Mouse (Mus musculus) intestine, postnatal 0 days (tissue): ENCODE results near the gene Ncoa1. TPM values are rescaled to one million over a fixed set of nuclear protein-coding genes. Genes with fewer than 3 reads are reported as not detected.
"Not testable (repeated sequence)": the region's sequence is repeated elsewhere in the genome, so short reads cannot be mapped to it uniquely, and the experiment has no call there.

Experiments
- ATAC-seq: fragments of 200-750 bp; cut with Nextera tagmentation; 2 replicates; pipeline ENCODE4 v1.8.0; 2017; ENCODE audit warnings: mild to moderate bottlenecking, moderate TSS enrichment, moderate library complexity
- H3K27ac ChIP-seq: fragments of 300-500 bp; sonication (generic); 2 replicates; pipeline ENCODE4 v1.5.1; 2014; ENCODE audit warnings: mild to moderate bottlenecking, low read depth, low read length, moderate library complexity
- H3K27me3 ChIP-seq: fragments of 300-500 bp; sonication (generic); replicated peaks from 2 replicates; pipeline ENCODE4 v1.6.1; 2014; ENCODE audit warnings: low read length, mixed read lengths; ENCODE audit not compliant: control insufficient read depth, insufficient read depth
- H3K36me3 ChIP-seq: fragments of 300-500 bp; sonication (generic); 2 replicates; pipeline ENCODE4 v1.6.1; 2014; ENCODE audit warnings: mild to moderate bottlenecking, moderate library complexity; ENCODE audit not compliant: control insufficient read depth, insufficient read depth
- H3K4me1 ChIP-seq: fragments of 300-500 bp; sonication (generic); replicated peaks from 2 replicates; pipeline ENCODE4 v1.6.1; 2014; ENCODE audit warnings: antibody characterized with exemption, low read length, mixed read lengths; ENCODE audit not compliant: control insufficient read depth, insufficient read depth
- H3K4me2 ChIP-seq: fragments of 300-500 bp; sonication (generic); replicated peaks from 2 replicates; pipeline ENCODE4 v1.6.1; 2014; ENCODE audit warnings: low read depth, mild to moderate bottlenecking, moderate library complexity
- H3K4me3 ChIP-seq: fragments of 300-500 bp; sonication (generic); 2 replicates; pipeline ENCODE4 v1.5.1; 2014; ENCODE audit warnings: low read depth, low read length
- H3K9ac ChIP-seq: fragments of 300-500 bp; sonication (generic); 2 replicates; pipeline ENCODE4 v1.6.1; 2014; ENCODE audit warnings: mild to moderate bottlenecking, low read depth, low read length
- H3K9me3 ChIP-seq: fragments of 300-500 bp; sonication (generic); 2 replicates; pipeline ENCODE4 v1.6.1; 2016; ENCODE audit warnings: mixed run types; ENCODE audit not compliant: control insufficient read depth
- CTCF ChIP-seq: sonication (generic); IDR thresholded peaks from 2 replicates; pipeline ENCODE4 v1.5.1; 2016; ENCODE audit warnings: low read depth, mild to moderate bottlenecking, control low read depth, antibody characterized with exemption, moderate library complexity
- WGBS: fragments of 180-500 bp; shearing (Covaris S2); extraction: QIAGEN DNeasy Blood & Tissue Kit; methylation state at CpG from one replicate; pipeline ENCODE4 v1.1.7; 2014; 5-methylcytosine and 5-hydroxymethylcytosine counted together
- polyA plus RNA-seq: library from polyadenylated mRNA; unstranded; fragments of >200 nt; fragmentation: Nextera tagmentation; extraction: Ambion mirVana; gene quantifications from 2 replicates; pipeline ENCODE4 v1.2.1, GENCODE M21; 2015

The Ncoa1 gene
- polyA plus RNA-seq, 1 experiment from 2014 or later, result 6.6 TPM

DNA sequence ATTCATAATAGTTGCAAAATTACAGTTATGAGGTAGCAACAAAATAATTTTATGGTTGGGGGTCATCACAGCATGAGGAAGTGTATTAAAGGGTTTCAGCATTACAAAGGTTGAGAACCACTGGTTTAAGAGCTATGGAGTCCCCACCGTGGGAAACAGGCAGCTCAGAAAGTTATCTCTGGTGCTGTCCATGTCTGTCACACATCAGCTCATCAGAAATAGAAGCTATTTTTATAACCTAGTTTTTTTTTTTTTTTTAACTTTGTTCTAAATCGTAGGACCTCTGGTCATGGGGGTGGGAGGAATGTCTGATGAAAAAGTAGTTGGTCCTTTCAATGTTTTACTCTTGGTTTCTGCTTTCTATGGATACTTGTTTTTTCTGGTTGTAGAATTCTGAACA is 233.2 kb downstream of the Ncoa1 start:
- Histone ChIP-seq H3K9ac (no peak overlapping the region), H3K9me3 (no peaks in the 10 kb centered on the region), H3K27ac (no peak overlapping the region), H3K4me1 (no peaks in the 10 kb centered on the region), H3K27me3 (no peaks in the 10 kb centered on the region), H3K36me3 (no peaks in the 10 kb centered on the region; the same call in 1 of the 2 replicates), H3K4me2 (no peak overlapping the region), H3K4me3 (no peak overlapping the region)
- ATAC-seq, result no peak
- TF ChIP-seq CTCF, result no peak
- 85% methylated on average over 2 of the region's 2 CpGs for WGBS

DNA sequence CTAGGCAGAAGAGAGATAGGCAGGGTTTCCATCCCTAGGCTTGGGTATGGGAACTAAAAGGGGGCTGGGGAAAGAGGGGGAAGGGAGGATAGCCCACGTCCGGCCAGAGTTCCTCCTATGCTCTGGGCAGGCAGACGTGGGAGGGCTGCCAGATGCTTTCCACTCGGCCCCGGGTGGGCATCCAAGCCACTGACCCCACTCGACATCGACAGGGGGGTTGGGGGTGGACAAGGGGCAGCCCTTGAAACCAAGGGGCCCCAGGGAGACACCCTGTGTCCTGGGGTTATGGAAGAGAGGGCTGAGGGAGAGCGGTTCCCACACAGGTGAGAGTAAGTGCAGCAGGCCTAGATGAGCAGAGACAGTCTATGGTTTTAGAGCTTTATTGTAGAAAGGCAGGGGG is 236.7 kb downstream of the Ncoa1 start:
- WGBS, result 77% methylated on average over 8 of the region's 8 CpGs
- not testable (repeated sequence) for ATAC-seq

DNA sequence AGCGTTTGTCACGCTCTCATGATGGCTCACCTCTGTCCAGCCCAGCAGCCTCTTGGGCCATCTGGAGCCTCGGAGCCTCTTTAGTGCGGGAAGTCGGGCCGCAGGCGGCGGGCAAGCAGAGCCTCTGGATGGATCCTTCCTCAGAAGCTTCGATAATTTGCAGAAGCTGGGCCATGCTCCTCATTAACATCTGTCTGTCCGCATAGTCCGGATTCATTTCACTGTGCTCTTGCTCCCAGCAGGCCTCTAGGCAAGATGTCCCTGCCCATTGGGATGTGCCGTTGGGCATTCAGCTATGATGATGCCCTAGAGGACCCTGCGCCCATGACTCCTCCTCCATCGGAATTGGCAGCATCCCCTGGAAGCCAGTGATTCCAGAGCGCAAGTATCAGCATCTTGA is 239.5 kb downstream of the Ncoa1 start:
- no peaks in the 10 kb centered on the region for H3K4me1 ChIP-seq
- no peak for ATAC-seq
- 92% methylated on average over 15 of the region's 15 CpGs for WGBS

More for the DNA sequence above, 236.7 kb downstream of the Ncoa1 start:
- not testable (repeated sequence) for H3K27me3 ChIP-seq, H3K27ac ChIP-seq, H3K9me3 ChIP-seq, H3K4me1 ChIP-seq, H3K9ac ChIP-seq, H3K4me3 ChIP-seq, H3K4me2 ChIP-seq
- H3K36me3 ChIP-seq, result peaks cover 10% of the 10 kb centered on the region; the same call in 1 of the 2 replicates

DNA sequence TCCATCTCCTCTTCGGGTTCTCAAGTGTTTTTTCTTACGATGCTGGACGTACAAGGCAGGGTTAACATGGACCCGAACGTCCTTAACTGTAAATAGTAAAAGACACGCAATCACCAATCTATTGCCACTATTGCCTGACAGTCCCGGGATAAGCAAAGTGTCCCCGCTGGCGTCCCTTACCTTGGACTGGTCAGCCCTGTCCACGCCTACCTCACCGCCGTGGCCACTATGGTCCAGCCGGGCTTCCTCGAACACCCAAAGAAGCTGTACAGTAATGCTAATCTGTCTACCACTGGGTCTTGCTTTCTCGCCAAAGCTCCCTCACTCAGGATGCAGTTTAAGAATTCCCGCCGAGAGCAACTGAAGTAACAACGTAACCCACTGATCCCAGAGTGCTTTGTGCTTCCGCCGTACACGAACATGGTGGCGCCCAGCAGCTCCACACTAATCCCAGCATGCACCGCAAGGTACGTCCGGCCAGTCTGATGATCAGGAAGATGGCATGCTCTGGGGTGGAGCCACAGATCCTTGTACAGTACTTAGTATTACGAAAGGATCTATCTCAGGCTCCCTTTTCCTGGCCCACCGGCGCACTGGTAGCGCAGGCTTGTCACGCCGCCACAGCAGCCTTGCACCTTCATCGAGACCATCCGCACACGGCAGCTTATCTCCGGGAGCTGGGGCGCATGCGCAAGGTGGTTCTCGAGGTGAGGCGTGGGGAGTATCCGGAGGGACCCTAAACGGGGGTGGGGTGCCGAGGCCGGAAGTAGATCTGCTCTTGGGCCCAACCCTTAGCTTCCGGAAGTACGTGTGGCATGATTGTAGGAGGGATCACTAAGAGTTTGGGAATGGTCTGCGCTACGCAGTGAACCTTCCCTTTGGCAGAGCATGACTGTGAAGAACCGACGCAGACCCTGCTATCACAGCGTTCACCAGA is 243.1 kb downstream of the Ncoa1 start, which contains the start of the genes Ptrhd1 and Cenpo:
Gene Ptrhd1 (plus strand): TSS at position 456 of the 937 bp plus-strand sequence.
Gene Cenpo (minus strand): TSS at position 723 of the 937 bp plus-strand sequence.
- Histone ChIP-seq H3K4me3 (peak within 1 kb of the TSS; percentile 68), H3K27me3 (no peaks in the 10 kb centered on the region), H3K4me2 (peak within 1 kb of the TSS; percentile 73), H3K27ac (peak within 1 kb of the TSS; percentile 83), H3K36me3 (peaks cover 35% of the 10 kb centered on the region), H3K4me1 (no peaks in the 10 kb centered on the region), H3K9me3 (no peaks in the 10 kb centered on the region), H3K9ac (peak within 1 kb of the TSS; percentile 50)
- ATAC-seq, result peak; percentile 99
- under 1% methylated on average over 50 of the region's 50 CpGs for WGBS
- TF ChIP-seq CTCF, result no peak

More for the DNA sequence above, 239.5 kb downstream of the Ncoa1 start:
- H3K27me3 ChIP-seq, result no peaks in the 10 kb centered on the region
- H3K27ac ChIP-seq, result no peak overlapping the region
- TF ChIP-seq CTCF, result no peak
- no peaks in the 10 kb centered on the region for H3K9me3 ChIP-seq
- H3K36me3 ChIP-seq, result peaks cover 10% of the 10 kb centered on the region; the same call in 1 of the 2 replicates
- no peak overlapping the region for H3K4me2 ChIP-seq
- no peak overlapping the region for H3K4me3 ChIP-seq
- H3K9ac ChIP-seq, result no peak overlapping the region

DNA sequence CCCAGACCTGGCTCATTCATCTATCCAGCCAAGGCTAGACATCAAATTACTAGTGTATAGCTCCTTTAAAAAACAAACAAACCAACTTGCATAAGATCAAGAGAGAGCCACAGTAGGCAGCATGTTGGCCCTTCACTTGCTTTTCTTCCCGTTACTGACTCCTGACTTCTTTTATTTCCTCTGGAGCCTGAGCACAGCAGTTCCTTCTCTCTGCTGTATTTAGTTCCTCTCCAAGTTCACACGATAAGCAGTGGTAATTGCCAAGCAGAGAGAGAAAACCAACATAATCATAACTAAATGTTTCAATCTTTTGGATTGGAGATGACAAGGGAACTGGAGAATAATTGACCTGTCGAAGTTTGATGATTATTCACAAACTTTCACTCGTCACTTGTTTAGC is 244.2 kb downstream of the Ncoa1 start:
- H3K9ac ChIP-seq, result 0 out of 2 replicates have a peak overlapping the region, but pooled peaks have one; percentile 50
- H3K4me1 ChIP-seq, result no peaks in the 10 kb centered on the region
- WGBS, result 29% methylated on average over 4 of the region's 4 CpGs
- ATAC-seq, result no peak
- peak overlapping the region; percentile 68 for H3K4me3 ChIP-seq
- H3K9me3 ChIP-seq, result no peaks in the 10 kb centered on the region
- peak overlapping the region; percentile 73 for H3K4me2 ChIP-seq
- H3K27me3 ChIP-seq, result no peaks in the 10 kb centered on the region
- H3K27ac ChIP-seq, result no peak overlapping the region
- TF ChIP-seq CTCF, result no peak
- H3K36me3 ChIP-seq, result peaks cover 38% of the 10 kb centered on the region

DNA sequence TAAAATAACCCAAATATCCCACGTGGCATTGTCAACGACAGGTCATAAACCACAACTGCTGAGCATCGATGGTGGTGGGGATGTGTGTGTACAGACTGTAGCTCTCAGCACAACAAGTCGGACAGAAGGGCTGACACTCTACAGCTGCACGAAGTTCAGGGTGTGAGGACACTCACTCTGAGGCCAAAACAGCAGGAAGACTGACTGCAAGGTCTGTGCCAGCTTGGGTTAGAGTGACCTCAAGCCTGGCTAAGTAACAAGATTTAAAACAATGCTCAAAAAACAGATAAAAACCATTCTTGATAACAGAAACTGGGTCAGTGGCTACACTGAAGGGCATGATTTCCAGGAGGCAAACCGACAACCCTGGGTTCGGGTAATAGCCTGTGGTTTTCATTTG is 246.8 kb downstream of the Ncoa1 start:
- Histone ChIP-seq H3K9me3 (no peaks in the 10 kb centered on the region), H3K9ac (no peak overlapping the region), H3K27ac (no peak overlapping the region), H3K4me3 (no peak overlapping the region), H3K27me3 (no peaks in the 10 kb centered on the region), H3K4me2 (no peak overlapping the region), H3K4me1 (no peaks in the 10 kb centered on the region), H3K36me3 (peaks cover 57% of the 10 kb centered on the region)
- ATAC-seq, result no peak
- 89% methylated on average over 7 of the region's 7 CpGs for WGBS
- no peak for TF ChIP-seq CTCF
